Mouse (Mus musculus): ENCODE measurements around the gene Syt9. TPM values are rescaled to one million over a fixed set of nuclear protein-coding genes. Genes with fewer than 3 reads are reported as not detected.

The Syt9 gene
- total RNA-seq, 2 experiments from 2014 or later = 9.0 to 9.8 TPM

DNA sequence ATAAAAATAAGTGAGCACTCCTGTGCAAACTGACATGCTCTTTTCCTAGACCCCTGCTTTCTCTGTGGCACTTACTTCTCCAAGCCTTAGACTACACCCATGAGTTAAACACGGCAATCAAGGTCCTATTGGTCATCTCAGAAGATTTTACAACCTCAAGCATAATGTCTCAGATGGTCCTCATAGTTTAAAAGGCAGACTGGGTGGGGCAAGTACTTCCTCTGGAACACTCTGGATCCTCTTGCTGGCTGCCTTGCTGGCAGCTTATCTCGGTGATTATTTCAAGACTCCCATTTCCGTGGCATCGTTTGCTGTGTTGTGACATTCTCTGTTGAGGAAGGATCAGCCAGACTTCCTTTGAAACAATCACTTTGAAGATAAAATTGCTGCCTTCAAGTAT, 169.5 kb downstream of the Syt9 start:
- no peak for DNase-seq (ENCODE audit: low spot score in 2 of 2)

DNA sequence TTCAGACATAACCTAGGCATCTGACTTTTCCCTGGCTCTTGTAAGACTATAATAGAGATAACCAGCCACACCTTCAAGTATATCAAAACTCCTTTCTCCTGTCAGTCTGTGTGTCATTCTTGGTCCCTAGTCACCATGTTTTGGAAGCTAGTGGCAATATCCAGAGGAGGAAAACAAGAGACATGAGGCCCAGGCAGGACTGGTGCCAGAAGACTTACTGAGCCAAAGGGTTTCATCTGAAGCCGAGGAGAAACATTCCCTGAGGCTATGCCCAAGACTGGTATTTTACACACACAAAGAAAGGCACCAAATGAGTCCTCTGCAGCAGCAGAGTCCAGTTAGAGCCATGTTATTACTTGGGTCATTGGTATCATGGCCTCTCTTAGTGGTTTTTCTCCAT, 174.5 kb downstream of the Syt9 start:
- no peak for DNase-seq (ENCODE audit: low spot score in 2 of 2)

DNA sequence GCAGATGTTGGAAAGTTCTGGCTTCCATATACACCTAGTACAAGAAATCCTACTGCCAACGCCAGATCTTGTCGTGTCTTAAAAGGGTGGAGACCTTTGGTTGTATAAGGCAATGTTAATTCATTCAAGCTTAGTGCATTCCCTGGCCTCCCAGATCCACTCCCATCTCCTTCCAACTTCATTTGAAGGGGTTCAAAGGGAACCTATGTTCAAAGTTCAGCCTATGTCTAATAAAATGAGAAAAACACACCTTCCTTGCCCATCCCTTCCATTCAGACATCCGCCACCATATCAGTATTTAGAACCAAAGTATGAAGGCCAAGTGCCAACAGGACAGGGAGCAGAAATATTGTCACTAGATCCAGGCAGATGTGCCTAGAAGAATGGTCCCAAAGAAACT, 177.3 kb downstream of the Syt9 start:
- DNase-seq (ENCODE audit: low spot score in 2 of 2) = no peak

DNA sequence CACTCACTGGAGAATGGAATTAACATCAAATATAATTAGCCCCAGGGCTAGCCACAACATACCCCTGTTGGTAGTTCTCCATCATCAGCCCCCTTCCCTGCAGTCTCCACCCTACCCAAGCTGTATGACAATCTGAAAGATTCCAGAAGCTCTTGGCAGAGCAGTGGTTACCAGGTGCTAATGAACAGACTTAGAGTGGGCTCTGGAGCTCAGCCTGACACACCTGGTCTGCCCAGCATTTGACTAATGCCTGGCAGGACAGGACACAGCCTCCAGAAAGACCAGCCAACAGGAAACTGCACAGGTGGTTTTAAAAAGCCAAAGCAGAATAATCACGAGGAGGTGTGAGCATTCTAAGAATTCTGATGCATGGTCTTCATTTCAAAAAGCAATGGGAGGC, 182.9 kb downstream of the Syt9 start:
- DNase-seq (ENCODE audit: low spot score in 2 of 2) = no peak

DNA sequence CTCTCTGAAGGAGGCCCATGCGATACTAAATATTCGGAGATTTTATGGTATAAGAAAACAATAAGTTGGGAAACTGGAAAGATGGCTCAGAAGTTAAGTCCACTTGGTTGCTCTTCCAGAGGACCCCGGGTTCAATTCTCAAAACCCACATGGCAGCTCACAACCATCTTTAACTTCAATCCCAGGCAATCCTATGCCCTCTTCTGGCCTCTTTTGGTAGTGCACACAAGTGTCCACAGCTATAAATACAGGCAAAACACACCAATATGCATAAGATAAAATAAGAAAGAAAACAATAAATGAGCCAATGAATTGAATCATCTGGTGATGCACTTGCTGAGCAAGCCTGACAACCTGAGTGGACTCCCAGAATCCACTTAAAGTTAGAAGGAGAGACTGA, 185.4 kb downstream of the Syt9 start:
- DNase-seq (ENCODE audit: low spot score in 2 of 2) = peak; percentile 14 to 20

DNA sequence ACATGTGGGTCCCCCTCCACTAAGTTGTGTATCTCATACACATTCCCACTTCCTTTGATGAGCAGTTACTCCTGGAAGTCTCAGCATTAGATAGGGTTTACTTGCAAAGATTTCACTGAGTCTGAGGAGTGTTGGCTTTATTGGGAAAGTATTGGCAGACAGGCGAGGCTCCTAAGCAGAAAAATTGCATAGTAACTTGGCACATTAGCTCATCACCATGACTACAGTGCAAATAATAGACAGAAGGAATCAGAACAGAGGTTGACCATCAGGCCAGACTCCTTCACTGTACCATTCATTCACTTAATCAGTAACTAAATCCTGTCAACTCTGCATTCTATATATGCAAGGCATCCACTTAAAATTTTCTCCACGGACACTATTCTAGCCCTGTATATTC, 190.1 kb downstream of the Syt9 start:
- DNase-seq (ENCODE audit: low spot score in 2 of 2) = no peak

DNA sequence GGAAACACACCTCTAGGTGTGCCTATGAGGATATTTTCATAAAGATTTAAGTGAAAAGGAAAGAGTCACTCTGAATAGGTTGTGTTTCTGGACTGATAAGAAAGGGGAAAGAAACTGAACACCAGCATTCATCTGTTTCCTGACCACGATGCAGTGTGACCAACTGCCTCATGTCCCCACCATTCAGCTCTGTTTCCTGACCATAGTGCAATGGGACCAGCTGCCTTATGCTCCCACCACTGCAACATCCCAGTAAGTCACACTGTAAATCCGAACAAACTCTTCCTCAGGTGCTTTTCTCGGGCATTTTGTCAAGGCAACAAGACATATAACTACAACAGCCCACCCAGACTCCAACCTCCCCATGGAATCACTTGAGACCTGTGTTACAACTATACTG, 191.1 kb downstream of the Syt9 start:
- no peak for DNase-seq (ENCODE audit: low spot score in 2 of 2)

DNA sequence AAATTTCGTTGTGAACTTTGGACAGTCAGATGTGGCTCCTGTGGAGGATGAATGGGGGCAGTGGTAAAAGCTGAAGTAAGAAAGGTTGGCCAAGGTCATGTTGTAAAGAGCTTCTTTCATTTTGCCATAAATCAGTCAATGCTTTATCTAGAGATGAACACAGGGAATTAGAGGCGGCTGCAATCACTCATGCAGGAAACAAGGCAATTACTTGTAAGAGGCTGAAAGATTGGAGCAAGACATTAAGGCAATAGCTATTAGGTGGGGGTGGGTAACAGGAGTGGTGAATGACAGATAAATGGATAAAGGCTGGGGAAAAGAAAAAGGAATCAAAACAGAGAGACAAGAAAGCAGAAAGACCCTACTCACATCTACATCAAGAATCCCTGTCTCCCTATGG, 193.2 kb downstream of the Syt9 start:
- no peak for DNase-seq (ENCODE audit: low spot score in 2 of 2)

DNA sequence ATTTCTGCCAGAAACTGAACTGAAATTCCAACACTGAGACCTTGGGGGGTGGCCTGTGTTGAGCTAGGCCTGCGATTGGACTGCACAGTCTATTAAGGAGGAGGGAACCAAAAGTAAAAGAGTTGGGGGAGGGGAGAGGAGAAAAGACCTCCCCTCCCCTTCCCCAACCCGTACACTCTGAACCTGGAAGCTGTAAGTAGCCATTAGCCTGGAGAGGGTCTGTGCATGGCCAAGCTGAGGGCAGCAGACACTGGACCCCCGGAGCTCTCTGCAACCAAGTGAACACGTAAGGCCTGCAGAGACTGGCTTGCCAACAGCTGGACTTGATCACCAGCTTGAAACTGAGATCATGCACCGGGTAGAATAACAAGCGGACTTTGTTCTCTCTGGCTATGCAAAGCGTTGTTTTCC, 196.7 kb downstream of the Syt9 start, which contains the start of gene Olfml1:
Gene Olfml1, plus strand, starts transcription at position 186 of the 411 bp plus-strand sequence.
- peak; percentile 9 to 18 for DNase-seq (ENCODE audit: low spot score in 2 of 2)

DNA sequence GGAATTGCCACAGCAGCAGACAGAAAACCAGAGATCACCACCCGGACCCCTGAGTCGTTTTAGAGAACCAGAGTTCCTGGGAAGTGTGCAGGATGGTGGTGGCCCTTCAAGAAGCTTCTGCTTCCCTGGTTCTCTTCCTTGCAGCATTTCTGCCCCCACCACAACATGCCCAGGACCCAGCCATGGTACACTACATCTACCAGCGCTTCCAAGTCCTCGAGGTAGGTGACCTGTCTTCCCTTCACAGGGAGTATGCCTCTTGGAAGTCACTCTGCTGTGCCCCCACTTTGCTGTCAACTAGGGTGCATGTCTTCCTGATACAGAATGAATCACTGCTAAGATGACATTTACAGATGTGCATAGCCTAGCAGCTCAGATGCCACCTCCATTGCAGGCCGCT, 197.1 kb downstream of the Syt9 start:
- DNase-seq (ENCODE audit: low spot score in 2 of 2) = no peak

DNA sequence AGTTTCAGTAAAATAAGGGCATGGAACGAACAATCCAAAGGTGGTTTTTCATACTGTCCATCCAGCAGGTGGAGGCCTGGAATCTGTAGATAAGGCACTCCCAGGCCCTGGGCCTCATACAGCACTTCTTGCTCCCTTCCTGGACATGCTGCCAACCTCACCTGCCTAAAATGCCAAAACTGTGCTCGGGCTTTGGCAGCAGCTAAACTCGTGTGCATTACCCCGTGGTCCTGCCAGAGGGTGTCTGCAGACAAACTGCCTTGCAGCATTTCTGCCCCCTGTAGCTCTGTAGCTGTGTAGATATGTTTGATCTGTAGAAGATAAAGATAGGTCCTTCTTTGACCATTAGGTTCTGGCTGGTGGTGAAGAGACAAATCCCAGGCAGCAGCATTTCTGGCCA, 198.4 kb downstream of the Syt9 start:
- DNase-seq (ENCODE audit: low spot score in 2 of 2) = no peak

DNA sequence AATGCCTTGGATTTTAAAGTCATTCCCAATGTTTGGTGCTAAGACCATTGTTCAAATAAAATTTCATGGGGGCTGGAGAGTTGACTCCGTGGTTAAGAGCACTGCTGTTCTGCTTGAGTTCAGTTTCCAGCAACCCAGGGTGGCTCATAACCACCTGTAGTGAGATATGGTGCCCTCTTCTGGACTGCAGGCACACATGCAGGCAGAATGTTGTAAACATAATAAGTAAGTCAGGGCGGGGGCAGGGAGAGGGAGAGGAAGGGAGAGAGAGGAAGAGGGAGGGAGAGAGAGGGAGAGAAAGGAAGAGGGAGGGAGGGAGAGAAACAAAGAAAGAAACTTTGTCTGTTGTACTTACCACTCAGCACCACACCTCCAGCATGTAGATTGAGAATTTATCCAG, 203.3 kb downstream of the Syt9 start:
- no peak for DNase-seq (ENCODE audit: low spot score in 2 of 2)

DNA sequence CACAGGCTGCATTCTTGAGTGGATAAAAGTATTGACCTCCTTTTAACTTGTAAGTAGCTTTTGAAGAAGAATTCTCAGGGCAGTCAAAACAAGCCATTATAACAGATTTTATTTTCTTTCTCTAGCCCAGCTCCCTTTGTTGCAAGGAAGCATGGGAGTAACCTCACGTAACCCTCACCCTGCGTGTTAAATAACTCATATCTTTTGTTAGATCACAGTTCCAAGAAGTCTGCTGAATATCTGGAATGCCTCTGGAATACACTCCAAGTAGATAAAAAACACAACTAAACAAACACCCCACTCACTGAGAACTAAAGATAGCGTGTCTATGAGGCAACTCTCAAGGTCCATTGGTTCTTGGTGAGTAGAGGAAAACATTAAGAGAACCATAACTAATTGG, 203.7 kb downstream of the Syt9 start:
- no peak for DNase-seq (ENCODE audit: low spot score in 2 of 2)

DNA sequence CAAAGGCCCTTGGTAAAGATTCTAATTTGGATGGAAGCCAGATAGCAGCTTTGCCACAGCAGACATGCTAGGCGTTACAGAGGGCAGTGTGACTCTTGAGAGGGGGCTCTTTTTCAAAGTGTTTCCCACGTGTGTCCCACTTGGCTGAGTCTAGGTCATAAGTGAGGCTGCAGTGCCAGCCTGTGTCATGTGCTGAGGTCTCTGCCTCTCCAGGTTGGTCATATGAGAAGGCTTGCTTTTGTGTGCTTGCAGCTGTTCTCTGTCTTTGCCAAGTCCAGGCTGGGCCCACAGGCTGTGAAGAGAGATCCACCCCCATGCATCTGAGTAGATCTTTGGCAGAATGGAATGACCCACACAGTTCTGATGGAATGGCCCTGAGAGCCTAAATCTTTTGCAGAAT, 222.1 kb downstream of the Syt9 start:
- DNase-seq (ENCODE audit: low spot score in 2 of 2) = no peak

DNA sequence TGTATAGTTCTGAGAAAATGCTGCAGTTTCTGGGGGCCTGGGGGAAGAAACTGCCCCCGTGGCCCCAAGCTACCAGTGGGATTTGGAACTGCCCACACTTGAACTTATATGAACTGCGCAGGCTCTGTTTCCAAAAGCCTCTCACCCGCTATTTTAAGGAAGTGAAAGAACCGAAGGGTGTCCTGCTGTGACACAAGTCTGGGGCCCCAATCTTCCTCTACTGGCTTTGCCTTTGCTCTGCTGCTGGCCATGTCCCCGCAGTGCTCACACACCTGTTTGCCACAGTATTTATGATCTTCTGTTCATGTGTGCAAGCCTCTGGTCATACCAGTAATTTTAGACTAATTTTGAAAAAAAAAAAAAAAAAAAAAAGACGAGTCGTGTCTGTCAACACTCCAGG, 223.4 kb downstream of the Syt9 start:
- DNase-seq (ENCODE audit: low spot score in 2 of 2) = no peak

DNA sequence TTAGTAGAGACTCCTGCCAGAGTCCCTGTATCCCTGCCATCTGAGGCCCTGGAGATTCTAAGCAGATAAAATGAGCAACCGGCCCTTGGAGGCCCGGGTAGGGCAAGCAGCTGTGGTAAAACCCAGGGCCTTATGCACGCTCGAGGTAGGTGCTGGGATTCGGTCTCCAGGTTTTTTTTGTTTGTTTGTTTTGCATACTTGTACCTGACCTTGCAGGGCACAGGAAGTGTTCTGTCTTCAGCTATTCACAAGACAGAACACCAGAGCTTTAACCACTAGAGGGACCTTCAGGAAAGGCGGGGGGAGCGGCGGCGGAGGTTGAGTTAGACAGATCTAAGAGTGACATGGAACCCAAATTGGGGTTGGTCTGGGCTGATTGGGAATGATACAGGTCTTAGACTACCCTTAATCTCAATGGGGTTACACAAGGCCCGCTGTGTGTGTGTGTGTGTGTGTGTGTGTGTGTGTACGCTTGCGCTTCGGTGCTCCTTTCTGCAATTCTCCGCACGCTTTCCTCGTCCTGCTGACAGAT, 223.9 kb downstream of the Syt9 start:
- DNase-seq (ENCODE audit: low spot score in 2 of 2) = peak; percentile 39 to 61

DNA sequence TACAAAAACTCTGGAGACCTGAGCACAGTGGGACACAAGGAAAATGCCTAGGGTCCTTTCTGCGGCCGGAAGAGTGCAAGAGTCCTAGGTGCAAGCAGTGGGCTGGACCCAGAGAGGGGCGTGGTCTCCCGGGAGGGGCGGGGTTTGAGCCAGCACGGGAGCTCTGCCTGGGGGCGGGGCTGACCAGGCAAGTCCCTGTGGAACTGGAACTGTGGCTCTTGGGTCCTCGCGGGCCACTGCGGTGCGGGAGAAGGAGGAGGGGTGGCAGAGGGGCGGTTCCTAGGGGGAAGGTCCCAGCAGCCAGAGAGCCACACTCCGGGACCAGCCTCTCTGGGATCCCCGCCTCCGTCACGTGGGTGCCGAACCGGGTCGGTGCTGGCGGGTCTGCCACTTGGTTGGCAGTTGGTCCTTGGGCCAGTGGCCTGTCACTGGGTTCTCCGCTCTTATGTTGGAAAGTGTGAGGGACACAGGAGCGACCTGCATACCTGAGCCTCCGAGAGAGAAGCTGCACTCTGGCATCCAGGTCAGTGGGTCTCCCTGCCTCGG, 224.4 kb downstream of the Syt9 start, which contains the start of gene Ppfibp2:
Gene Ppfibp2, plus strand, starts transcription at position 351 of the 546 bp plus-strand sequence.
- DNase-seq (ENCODE audit: low spot score in 2 of 2) = peak; percentile 85 to 89

DNA sequence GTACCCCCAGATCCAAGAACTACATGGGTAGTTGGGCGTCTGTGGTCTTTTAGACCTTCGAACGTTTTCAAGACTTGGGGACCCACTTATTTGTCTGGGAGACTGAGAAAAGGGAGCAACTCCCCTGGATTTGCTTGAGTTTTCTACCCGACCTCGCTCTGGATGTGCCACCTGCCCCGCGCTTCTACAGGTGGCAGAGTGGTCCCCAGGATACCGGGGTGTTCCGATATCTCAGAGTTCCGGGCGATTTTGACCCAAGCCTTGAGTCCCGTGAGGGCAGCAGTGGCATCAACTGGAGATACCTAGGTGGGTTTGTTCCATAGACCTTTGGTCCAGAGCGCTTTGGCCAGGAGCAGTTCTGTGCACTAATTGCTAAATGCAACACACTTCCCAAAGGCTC, 224.9 kb downstream of the Syt9 start:
- no peak for DNase-seq (ENCODE audit: low spot score in 2 of 2)

DNA sequence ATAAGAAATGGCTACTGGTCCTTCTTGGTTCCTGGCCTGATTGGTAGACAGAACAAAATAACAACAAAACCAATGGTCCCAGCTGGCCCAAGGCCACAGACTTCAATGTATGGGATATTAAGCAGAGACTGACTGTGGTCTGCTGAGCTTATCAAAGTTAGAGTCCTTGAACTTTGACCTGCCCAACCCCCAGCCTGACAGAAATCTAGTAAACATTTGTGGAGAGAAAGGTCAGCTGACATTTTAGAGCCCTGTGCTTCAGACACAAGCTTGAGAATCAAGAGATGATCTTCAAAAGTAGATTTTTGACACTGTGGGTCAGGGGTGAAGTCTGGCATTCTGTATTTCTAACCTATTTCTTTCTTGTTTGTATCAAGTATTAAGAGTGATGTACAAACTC, 226.2 kb downstream of the Syt9 start:
- DNase-seq (ENCODE audit: low spot score in 2 of 2) = no peak

DNA sequence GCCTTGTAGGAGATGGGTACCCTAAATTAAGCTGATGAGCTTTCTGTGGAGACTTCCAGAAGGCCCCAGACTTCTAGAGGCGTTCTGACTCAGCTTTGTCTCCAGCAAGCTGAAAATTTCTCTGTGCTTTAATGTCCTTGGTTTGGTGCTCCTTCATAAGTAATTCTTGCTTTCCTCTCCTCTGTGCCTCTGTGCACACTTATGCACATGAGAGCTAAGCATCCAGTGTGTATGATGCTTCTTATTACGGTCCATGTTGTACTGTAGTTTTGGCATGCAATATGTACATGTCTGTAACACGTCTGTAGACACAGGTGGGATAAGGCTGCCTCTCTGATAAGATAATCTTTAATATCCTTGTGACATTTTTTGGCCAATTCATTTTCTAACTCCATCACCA, 227.4 kb downstream of the Syt9 start:
- DNase-seq (ENCODE audit: low spot score in 2 of 2) = no peak
